Mouse (Mus musculus) heart, postnatal 0 days (tissue): ENCODE results near the gene Stra6. TPM values are rescaled to one million over a fixed set of nuclear protein-coding genes. Genes with fewer than 3 reads are reported as not detected.

Experiments
- ATAC-seq: fragments of 200-750 bp; cut with Nextera tagmentation; 2 replicates; pipeline ENCODE4 v1.8.0; 2017; ENCODE audit warnings: low read depth, moderate number of reproducible peaks, moderate library complexity; ENCODE audit not compliant: insufficient read depth
- DNase-seq: peaks from one replicate; pipeline ENCODE4 v3.0.0-alpha.2; 2016; ENCODE audit warnings: low spot score
- H3K27ac ChIP-seq: fragments of 300-500 bp; sonication (generic); 2 replicates; pipeline ENCODE4 v1.5.1; 2014; ENCODE audit warnings: low read depth, mild to moderate bottlenecking
- H3K27me3 ChIP-seq: fragments of 300-500 bp; sonication (generic); 2 replicates; pipeline ENCODE4 v1.6.1; 2014; ENCODE audit warnings: low read length, mixed read lengths; ENCODE audit not compliant: control insufficient read depth, insufficient read depth
- H3K36me3 ChIP-seq: fragments of 300-500 bp; sonication (generic); replicated peaks from 2 replicates; pipeline ENCODE4 v1.6.1; 2014; ENCODE audit warnings: low read length, mixed read lengths; ENCODE audit not compliant: control insufficient read depth, insufficient read depth
- H3K4me1 ChIP-seq: fragments of 300-500 bp; sonication (generic); 2 replicates; pipeline ENCODE4 v1.6.1; 2014; ENCODE audit warnings: antibody characterized with exemption; ENCODE audit not compliant: control insufficient read depth, insufficient read depth
- H3K4me2 ChIP-seq: fragments of 300-500 bp; sonication (generic); 2 replicates; pipeline ENCODE4 v1.6.1; 2014; ENCODE audit warnings: low read depth, mild to moderate bottlenecking, low read length, moderate library complexity
- H3K4me3 ChIP-seq: fragments of 300-500 bp; sonication (generic); 2 replicates; pipeline ENCODE4 v1.5.1; 2014; ENCODE audit warnings: low read depth, low read length
- H3K9ac ChIP-seq: fragments of 300-500 bp; sonication (generic); replicated peaks from 2 replicates; pipeline ENCODE4 v1.6.1; 2014; ENCODE audit warnings: low read depth, low read length, mixed read lengths
- H3K9me3 ChIP-seq: fragments of 300-500 bp; sonication (generic); replicated peaks from 2 replicates; pipeline ENCODE4 v1.6.1; 2016; ENCODE audit warnings: low read length; ENCODE audit not compliant: control insufficient read depth
- CTCF ChIP-seq: IDR thresholded peaks from 2 replicates; pipeline ENCODE4 v1.5.1; 2016; ENCODE audit warnings: antibody characterized with exemption, control low read depth, low read depth
- EP300 ChIP-seq: IDR thresholded peaks from 2 replicates; pipeline ENCODE4 v1.6.1; 2016; ENCODE audit warnings: antibody characterized with exemption, low read depth
- WGBS: fragments of 180-500 bp; shearing (Covaris S2); extraction: QIAGEN DNeasy Blood & Tissue Kit; methylation state at CpG from one replicate; pipeline ENCODE4 v1.1.7; 2014; 5-methylcytosine and 5-hydroxymethylcytosine counted together
- polyA plus RNA-seq: library from polyadenylated mRNA; unstranded; fragments of >200 nt; fragmentation: Nextera tagmentation; extraction: Ambion mirVana; gene quantifications from 2 replicates; pipeline ENCODE4 v1.2.1, GENCODE M21; 2015
- total RNA-seq: library from RNA; depleted of rRNA; stranded (reverse); fragments of >200 nt; gene quantifications from 2 replicates; pipeline ENCODE4 v1.2.3, GENCODE M21; 2014; ENCODE audit warnings: low replicate concordance

Gene Stra6
- total and polyA plus RNA-seq, 2 experiments from 2014 or later, result 0.05 TPM; not detected in 1

- no peaks in the 10 kb centered on the region for H3K9me3 ChIP-seq
- WGBS, result 61% methylated on average over 7 of the region's 7 CpGs
- peaks cover 21% of the 10 kb centered on the region for H3K27me3 ChIP-seq
- ATAC-seq, result no peak
- peaks cover 5% of the 10 kb centered on the region; the same call in 1 of the 2 replicates for H3K4me1 ChIP-seq
- H3K4me2 ChIP-seq, result no peak overlapping the region
- no peak overlapping the region for H3K9ac ChIP-seq
- TF ChIP-seq EP300 (no peak), CTCF (no peak)
- H3K4me3 ChIP-seq, result no peak overlapping the region
- H3K36me3 ChIP-seq, result no peaks in the 10 kb centered on the region
- no peak overlapping the region for H3K27ac ChIP-seq
- DNase-seq, result no peak
These were observed 23.9 kb downstream of the Stra6 start for GRCm38 (mm10) chr9:58087277-58087998.

- Histone ChIP-seq H3K36me3 (no peaks in the 10 kb centered on the region), H3K9ac (no peak overlapping the region), H3K4me1 (0 out of 2 replicates have a peak, but pooled peaks cover 5% of the 10 kb centered on the region), H3K27ac (no peak overlapping the region), H3K4me2 (no peak overlapping the region), H3K9me3 (no peaks in the 10 kb centered on the region), H3K27me3 (peaks cover 5% of the 10 kb centered on the region), H3K4me3 (no peak overlapping the region)
- no peak for TF ChIP-seq EP300
- TF ChIP-seq CTCF, result no peak
- ATAC-seq (peak; percentile 20; the same call in 1 of the 2 replicates), DNase-seq (no peak)
- 47% methylated on average over 4 of the region's 4 CpGs for WGBS
These were observed 28.2 kb downstream of the Stra6 start for GRCm38 (mm10) chr9:58091623-58092425.

GRCm38 (mm10) chr9:58092581-58093269, 29.1 kb downstream of the Stra6 start:
- TF ChIP-seq CTCF, result no peak
- no peak for TF ChIP-seq EP300
- WGBS, result 50% methylated on average over 7 of the region's 7 CpGs
- ATAC-seq, result no peak
- DNase-seq, result no peak
- Histone ChIP-seq H3K36me3 (no peaks in the 10 kb centered on the region), H3K9me3 (no peaks in the 10 kb centered on the region), H3K9ac (no peak overlapping the region), H3K4me1 (0 out of 2 replicates have a peak, but pooled peaks cover 5% of the 10 kb centered on the region), H3K4me3 (no peak overlapping the region), H3K27ac (no peak overlapping the region), H3K27me3 (no peaks in the 10 kb centered on the region), H3K4me2 (no peak overlapping the region)

GRCm38 (mm10) chr9:58093776-58094175, 30.2 kb downstream of the Stra6 start:
- TF ChIP-seq EP300 (no peak), CTCF (no peak)
- no peak for ATAC-seq

DNA sequence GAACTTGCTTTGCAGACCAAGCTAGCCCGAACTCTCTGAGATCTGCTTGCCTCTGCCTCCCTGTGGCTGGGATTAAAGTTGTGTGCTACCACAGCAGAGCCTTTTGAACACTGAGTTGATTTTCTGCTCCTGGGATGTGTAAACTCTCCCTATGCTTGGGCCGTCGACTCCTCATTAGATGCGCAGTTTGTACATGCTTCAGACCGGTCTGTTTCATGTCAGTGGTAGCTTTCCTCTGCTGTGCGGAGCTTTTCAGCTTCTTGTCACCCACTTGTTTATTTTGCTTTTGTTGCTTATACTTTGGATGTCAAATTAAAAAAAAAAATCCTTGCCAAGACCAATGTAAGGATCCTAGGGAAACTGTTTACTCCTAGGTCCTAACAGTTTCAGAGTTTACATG, 32.4 kb downstream of the Stra6 start:
- 85% methylated on average over 6 of the region's 6 CpGs for WGBS
- no peak overlapping the region for H3K27ac ChIP-seq
- no peak overlapping the region for H3K4me2 ChIP-seq

More at GRCm38 (mm10) chr9:58093776-58094175, 30.2 kb downstream of the Stra6 start:
- H3K4me3 ChIP-seq, result no peak overlapping the region
- H3K27ac ChIP-seq, result no peak overlapping the region
- H3K4me2 ChIP-seq, result no peak overlapping the region
- H3K9ac ChIP-seq, result no peak overlapping the region
- 0 out of 2 replicates have a peak, but pooled peaks cover 5% of the 10 kb centered on the region for H3K4me1 ChIP-seq
- no peaks in the 10 kb centered on the region for H3K9me3 ChIP-seq
- H3K27me3 ChIP-seq, result no peaks in the 10 kb centered on the region
- WGBS, result 68% methylated on average over 3 of the region's 3 CpGs
- no peaks in the 10 kb centered on the region for H3K36me3 ChIP-seq
- DNase-seq, result no peak

More for the DNA sequence above, 32.4 kb downstream of the Stra6 start:
- DNase-seq, result no peak
- H3K4me3 ChIP-seq, result no peak overlapping the region
- 0 out of 2 replicates have a peak, but pooled peaks cover 5% of the 10 kb centered on the region for H3K4me1 ChIP-seq
- ATAC-seq, result no peak
- no peaks in the 10 kb centered on the region for H3K36me3 ChIP-seq
- H3K9ac ChIP-seq, result no peak overlapping the region
- H3K9me3 ChIP-seq, result no peaks in the 10 kb centered on the region
- TF ChIP-seq EP300 (no peak), CTCF (no peak)
- H3K27me3 ChIP-seq, result no peaks in the 10 kb centered on the region
